Mouse (Mus musculus) gonadal fat pad, adult 2 months (tissue): ENCODE measurements around the gene Ppard. TPM values are rescaled to one million over a fixed set of nuclear protein-coding genes. Genes with fewer than 3 reads are reported as not detected.

Source experiments
- DNase-seq: peaks from one replicate; pipeline ENCODE4 v3.0.0-alpha.2; 2012; ENCODE audit warnings: low read depth
- polyA plus RNA-seq: library from polyadenylated mRNA; depleted of rRNA; stranded (reverse); fragments of >200 nt; gene quantifications from 2 replicates; pipeline ENCODE4 v1.2.3, GENCODE M21; 2012

Ppard gene
- polyA plus RNA-seq, 1 experiment: 40.7 TPM

- no peak for DNase-seq
These were observed 8.7 kb upstream of the Ppard start for GRCm38 (mm10) chr17:28223561-28224391.

GRCm38 (mm10) chr17:28224615-28225014 lies 7.9 kb upstream of the Ppard start:
- DNase-seq: no peak

GRCm38 (mm10) chr17:28226014-28226413 lies 6.5 kb upstream of the Ppard start:
- DNase-seq: no peak

- DNase-seq: no peak
These were observed 2.0 kb upstream of the Ppard start for GRCm38 (mm10) chr17:28230486-28230885.

- DNase-seq: no peak
These were observed 1.3 kb upstream of the Ppard start for GRCm38 (mm10) chr17:28231026-28231736.

GRCm38 (mm10) chr17:28233091-28233731 lies 711 bp downstream of the Ppard start:
- DNase-seq: no peak

GRCm38 (mm10) chr17:28234641-28235040 lies 2.1 kb downstream of the Ppard start:
- DNase-seq: no peak

- no peak for DNase-seq
These were observed 3.6 kb downstream of the Ppard start for GRCm38 (mm10) chr17:28235982-28236635.

- DNase-seq: no peak
These were observed 4.1 kb downstream of the Ppard start for GRCm38 (mm10) chr17:28236636-28237015.

- DNase-seq: no peak
These were observed 4.9 kb downstream of the Ppard start for GRCm38 (mm10) chr17:28237362-28237761.

GRCm38 (mm10) chr17:28237874-28238273 lies 5.4 kb downstream of the Ppard start:
- DNase-seq: no peak

GRCm38 (mm10) chr17:28240846-28241245 lies 8.3 kb downstream of the Ppard start:
- DNase-seq: no peak

- DNase-seq: no peak
These were observed 9.8 kb downstream of the Ppard start for GRCm38 (mm10) chr17:28242296-28242695.

GRCm38 (mm10) chr17:28244214-28244613 lies 11.7 kb downstream of the Ppard start:
- DNase-seq: no peak

- no peak for DNase-seq
These were observed 12.2 kb downstream of the Ppard start for GRCm38 (mm10) chr17:28244714-28245113.

- DNase-seq: no peak
These were observed 14.1 kb downstream of the Ppard start for GRCm38 (mm10) chr17:28246640-28247039.

GRCm38 (mm10) chr17:28247613-28248012 lies 15.1 kb downstream of the Ppard start:
- no peak for DNase-seq

- DNase-seq: no peak
These were observed 16.6 kb downstream of the Ppard start for GRCm38 (mm10) chr17:28249062-28249461.

- no peak for DNase-seq
These were observed 19.2 kb downstream of the Ppard start for GRCm38 (mm10) chr17:28251579-28252280.

- DNase-seq: no peak
These were observed 19.8 kb downstream of the Ppard start for GRCm38 (mm10) chr17:28252281-28252648.

GRCm38 (mm10) chr17:28253216-28253615 lies 20.7 kb downstream of the Ppard start:
- no peak for DNase-seq

GRCm38 (mm10) chr17:28254804-28255203 lies 22.3 kb downstream of the Ppard start:
- DNase-seq: no peak
